Mouse (Mus musculus) kidney, embryonic 15.5 days (tissue): ENCODE results near the gene Fes. TPM values are rescaled to one million over a fixed set of nuclear protein-coding genes. Genes with fewer than 3 reads are reported as not detected.

Experiments
- ATAC-seq: fragments of 200-750 bp; cut with Nextera tagmentation; replicated peaks from 2 replicates; pipeline ENCODE4 v1.8.0; 2017; ENCODE audit warnings: moderate TSS enrichment; ENCODE audit not compliant: low FRiP score
- H3K27ac ChIP-seq: fragments of 300-500 bp; sonication (generic); 2 replicates; pipeline ENCODE4 v1.5.1; 2015; ENCODE audit warnings: mild to moderate bottlenecking, inconsistent platforms
- H3K27me3 ChIP-seq: fragments of 300-500 bp; sonication (generic); 2 replicates; pipeline ENCODE4 v1.6.1; 2015; ENCODE audit warnings: inconsistent platforms
- H3K36me3 ChIP-seq: fragments of 300-500 bp; sonication (generic); 2 replicates; pipeline ENCODE4 v1.6.1; 2015; ENCODE audit warnings: inconsistent platforms
- H3K4me1 ChIP-seq: fragments of 300-500 bp; sonication (generic); 2 replicates; pipeline ENCODE4 v1.6.1; 2015; ENCODE audit warnings: inconsistent platforms
- H3K4me2 ChIP-seq: fragments of 300-500 bp; sonication (generic); 2 replicates; pipeline ENCODE4 v1.6.1; 2015; ENCODE audit warnings: moderate library complexity, mild to moderate bottlenecking, inconsistent platforms
- H3K4me3 ChIP-seq: fragments of 300-500 bp; sonication (generic); replicated peaks from 2 replicates; pipeline ENCODE4 v1.5.1; 2015; ENCODE audit warnings: mild to moderate bottlenecking, inconsistent platforms
- H3K9ac ChIP-seq: fragments of 300-500 bp; sonication (generic); 2 replicates; pipeline ENCODE4 v1.6.1; 2015; ENCODE audit warnings: mild to moderate bottlenecking, inconsistent platforms
- H3K9me3 ChIP-seq: fragments of 300-500 bp; sonication (generic); replicated peaks from 2 replicates; pipeline ENCODE4 v1.6.1; 2016; ENCODE audit warnings: inconsistent platforms
- WGBS: fragments of 180-500 bp; shearing (Covaris S2); methylation state at CpG from one replicate; pipeline ENCODE4 v1.1.7; 2015; ENCODE audit warnings: mixed read lengths; 5-methylcytosine and 5-hydroxymethylcytosine counted together
- polyA plus RNA-seq: library from polyadenylated mRNA; unstranded; fragments of >200 nt; fragmentation: Nextera tagmentation; extraction: Ambion mirVana; gene quantifications from 2 replicates; pipeline ENCODE4 v1.2.1, GENCODE M21; 2015

The Fes gene
- polyA plus RNA-seq, 1 experiment from 2014 or later: 18.5 TPM

- Histone ChIP-seq H3K27ac (no peak overlapping the region), H3K9me3 (no peaks in the 10 kb centered on the region), H3K9ac (no peak overlapping the region), H3K4me1 (peaks cover 20% of the 10 kb centered on the region), H3K4me3 (no peak overlapping the region), H3K27me3 (no peaks in the 10 kb centered on the region), H3K36me3 (no peaks in the 10 kb centered on the region), H3K4me2 (no peak overlapping the region)
- ATAC-seq: no peak
Observed at GRCm38 (mm10) chr7:80417601-80418000, 29.9 kb upstream of the Fes start.

- H3K27me3 ChIP-seq: no peaks in the 10 kb centered on the region
- no peaks in the 10 kb centered on the region for H3K36me3 ChIP-seq
- no peaks in the 10 kb centered on the region for H3K9me3 ChIP-seq
- no peak overlapping the region for H3K4me2 ChIP-seq
- no peak for ATAC-seq
- H3K27ac ChIP-seq: no peak overlapping the region
- peaks cover 20% of the 10 kb centered on the region for H3K4me1 ChIP-seq
- H3K4me3 ChIP-seq: no peak overlapping the region
- H3K9ac ChIP-seq: no peak overlapping the region
- 91% methylated on average over 7 of the region's 7 CpGs for WGBS
Observed at GRCm38 (mm10) chr7:80416969-80417368, 29.2 kb upstream of the Fes start.

- Histone ChIP-seq H3K4me2 (no peak overlapping the region), H3K27me3 (no peaks in the 10 kb centered on the region), H3K9me3 (no peaks in the 10 kb centered on the region), H3K36me3 (no peaks in the 10 kb centered on the region), H3K4me3 (no peak overlapping the region), H3K9ac (no peak overlapping the region), H3K4me1 (peaks cover 15% of the 10 kb centered on the region), H3K27ac (0 out of 2 replicates have a peak overlapping the region, but pooled peaks have one; percentile 37)
- no peak for ATAC-seq
- 79% methylated on average over 7 of the region's 7 CpGs for WGBS
Observed at GRCm38 (mm10) chr7:80414303-80414855, 26.6 kb upstream of the Fes start.

- 76% methylated on average over 9 of the region's 9 CpGs for WGBS
Observed at GRCm38 (mm10) chr7:80413512-80414302, 26.0 kb upstream of the Fes start.

GRCm38 (mm10) chr7:80412781-80413180 is 25.0 kb upstream of the Fes start:
- Histone ChIP-seq H3K27ac (no peak overlapping the region), H3K4me1 (peaks cover 12% of the 10 kb centered on the region), H3K36me3 (no peaks in the 10 kb centered on the region), H3K9me3 (no peaks in the 10 kb centered on the region), H3K9ac (no peak overlapping the region), H3K4me2 (no peak overlapping the region), H3K4me3 (no peak overlapping the region), H3K27me3 (no peaks in the 10 kb centered on the region)
- 57% methylated on average over 5 of the region's 5 CpGs for WGBS
- ATAC-seq: no peak

More at GRCm38 (mm10) chr7:80413512-80414302, 26.0 kb upstream of the Fes start:
- ATAC-seq: peak; percentile 37; the same call in 1 of the 2 replicates
- Histone ChIP-seq H3K9me3 (no peaks in the 10 kb centered on the region), H3K27me3 (no peaks in the 10 kb centered on the region), H3K9ac (no peak overlapping the region), H3K4me1 (peaks cover 12% of the 10 kb centered on the region), H3K36me3 (no peaks in the 10 kb centered on the region), H3K4me2 (no peak overlapping the region), H3K27ac (0 out of 2 replicates have a peak overlapping the region, but pooled peaks have one; percentile 37), H3K4me3 (no peak overlapping the region)

GRCm38 (mm10) chr7:80412279-80412678 is 24.5 kb upstream of the Fes start:
- no peak overlapping the region for H3K4me3 ChIP-seq
- WGBS: 64% methylated on average over 10 of the region's 10 CpGs
- peaks cover 12% of the 10 kb centered on the region for H3K4me1 ChIP-seq
- no peaks in the 10 kb centered on the region for H3K27me3 ChIP-seq
- H3K4me2 ChIP-seq: no peak overlapping the region
- ATAC-seq: no peak
- no peaks in the 10 kb centered on the region for H3K36me3 ChIP-seq
- no peaks in the 10 kb centered on the region for H3K9me3 ChIP-seq
- H3K9ac ChIP-seq: no peak overlapping the region
- H3K27ac ChIP-seq: no peak overlapping the region

GRCm38 (mm10) chr7:80410380-80410779 is 22.6 kb upstream of the Fes start:
- no peak overlapping the region for H3K27ac ChIP-seq
- no peak overlapping the region for H3K4me2 ChIP-seq
- no peak for ATAC-seq
- WGBS: 82% methylated on average over 9 of the region's 9 CpGs
- no peak overlapping the region for H3K9ac ChIP-seq
- peaks cover 12% of the 10 kb centered on the region for H3K4me1 ChIP-seq
- no peak overlapping the region for H3K4me3 ChIP-seq
- no peaks in the 10 kb centered on the region for H3K36me3 ChIP-seq
- H3K9me3 ChIP-seq: no peaks in the 10 kb centered on the region
- peaks cover 7% of the 10 kb centered on the region; the same call in 1 of the 2 replicates for H3K27me3 ChIP-seq

- Histone ChIP-seq H3K27me3 (peaks cover 11% of the 10 kb centered on the region; the same call in 1 of the 2 replicates), H3K4me3 (no peak overlapping the region), H3K4me1 (peaks cover 14% of the 10 kb centered on the region), H3K27ac (no peak overlapping the region), H3K9me3 (no peaks in the 10 kb centered on the region), H3K36me3 (no peaks in the 10 kb centered on the region), H3K9ac (no peak overlapping the region), H3K4me2 (no peak overlapping the region)
- ATAC-seq: no peak
- WGBS: 74% methylated on average over 9 of the region's 9 CpGs
Observed at GRCm38 (mm10) chr7:80407712-80408111, 20.0 kb upstream of the Fes start.

- 83% methylated on average over 3 of the region's 3 CpGs for WGBS
- H3K9me3 ChIP-seq: no peaks in the 10 kb centered on the region
Observed at GRCm38 (mm10) chr7:80406186-80406585, 18.4 kb upstream of the Fes start.

GRCm38 (mm10) chr7:80405188-80405695 is 17.5 kb upstream of the Fes start, which contains the start of gene Furin:
Gene Furin (minus strand): TSS chr7:80405436.
- Histone ChIP-seq H3K27me3 (peaks cover 11% of the 10 kb centered on the region; the same call in 1 of the 2 replicates), H3K36me3 (no peaks in the 10 kb centered on the region), H3K4me2 (no peak within 1 kb of the TSS), H3K27ac (0 out of 2 replicates have a peak within 1 kb of the TSS, but pooled peaks have one; percentile 14), H3K4me1 (peaks cover 31% of the 10 kb centered on the region), H3K9me3 (no peaks in the 10 kb centered on the region), H3K9ac (no peak within 1 kb of the TSS), H3K4me3 (no peak within 1 kb of the TSS)
- no peak for ATAC-seq
- 56% methylated on average over 9 of the region's 9 CpGs for WGBS

More at GRCm38 (mm10) chr7:80406186-80406585, 18.4 kb upstream of the Fes start:
- H3K4me1 ChIP-seq: peaks cover 21% of the 10 kb centered on the region
- no peak overlapping the region for H3K4me3 ChIP-seq
- no peak overlapping the region for H3K4me2 ChIP-seq
- H3K36me3 ChIP-seq: no peaks in the 10 kb centered on the region
- peaks cover 11% of the 10 kb centered on the region; the same call in 1 of the 2 replicates for H3K27me3 ChIP-seq
- no peak overlapping the region for H3K27ac ChIP-seq
- no peak for ATAC-seq
- H3K9ac ChIP-seq: no peak overlapping the region

- 0 out of 2 replicates have a peak overlapping the region, but pooled peaks have one; percentile 14 for H3K27ac ChIP-seq
- ATAC-seq: no peak
- peaks cover 11% of the 10 kb centered on the region; the same call in 1 of the 2 replicates for H3K27me3 ChIP-seq
- no peaks in the 10 kb centered on the region for H3K9me3 ChIP-seq
- H3K4me1 ChIP-seq: peaks cover 38% of the 10 kb centered on the region
- no peak overlapping the region for H3K4me3 ChIP-seq
- H3K36me3 ChIP-seq: no peaks in the 10 kb centered on the region
- no peak overlapping the region for H3K4me2 ChIP-seq
- no peak overlapping the region for H3K9ac ChIP-seq
- 64% methylated on average over 7 of the region's 7 CpGs for WGBS
Observed at GRCm38 (mm10) chr7:80404101-80404894, 16.6 kb upstream of the Fes start.
